Mouse (Mus musculus) liver, embryonic 13.5 days (tissue): ENCODE measurements around the gene Prim2. TPM values are rescaled to one million over a fixed set of nuclear protein-coding genes. Genes with fewer than 3 reads are reported as not detected.

Source experiments
- ATAC-seq: fragments of 200-750 bp; cut with Nextera tagmentation; 2 replicates; pipeline ENCODE4 v1.8.0; 2017; ENCODE audit warnings: low read depth, mild to moderate bottlenecking, moderate number of reproducible peaks, moderate library complexity
- DNase-seq: peaks from one replicate; pipeline ENCODE4 v3.0.0; 2022
- H3K27ac ChIP-seq: fragments of 300-500 bp; sonication (generic); 2 replicates; pipeline ENCODE4 v1.5.1; 2015; ENCODE audit warnings: moderate library complexity, mild to moderate bottlenecking, inconsistent platforms
- H3K27me3 ChIP-seq: fragments of 300-500 bp; sonication (generic); 2 replicates; pipeline ENCODE4 v1.6.1; 2015; ENCODE audit warnings: mild to moderate bottlenecking, inconsistent platforms
- H3K36me3 ChIP-seq: fragments of 300-500 bp; sonication (generic); 2 replicates; pipeline ENCODE4 v1.6.1; 2015; ENCODE audit warnings: mild to moderate bottlenecking, inconsistent platforms
- H3K4me1 ChIP-seq: fragments of 300-500 bp; sonication (generic); replicated peaks from 2 replicates; pipeline ENCODE4 v1.6.1; 2015; ENCODE audit warnings: inconsistent platforms
- H3K4me2 ChIP-seq: fragments of 300-500 bp; sonication (generic); 2 replicates; pipeline ENCODE4 v1.6.1; 2015; ENCODE audit warnings: inconsistent platforms, mild to moderate bottlenecking, moderate library complexity
- H3K4me3 ChIP-seq: fragments of 300-500 bp; sonication (generic); replicated peaks from 2 replicates; pipeline ENCODE4 v1.5.1; 2015; ENCODE audit warnings: mild to moderate bottlenecking, inconsistent platforms
- H3K9ac ChIP-seq: fragments of 300-500 bp; sonication (generic); 2 replicates; pipeline ENCODE4 v1.6.1; 2015; ENCODE audit warnings: mild to moderate bottlenecking, inconsistent platforms
- H3K9me3 ChIP-seq: fragments of 300-500 bp; sonication (generic); replicated peaks from 2 replicates; pipeline ENCODE4 v1.6.1; 2016; ENCODE audit warnings: inconsistent platforms
- WGBS: fragments of 180-500 bp; shearing (Covaris S2); methylation state at CpG from one replicate; pipeline ENCODE4 v1.1.7; 2015; ENCODE audit not compliant: insufficient replicate concordance; 5-methylcytosine and 5-hydroxymethylcytosine counted together
- polyA plus RNA-seq: library from polyadenylated mRNA; unstranded; fragments of >200 nt; fragmentation: Nextera tagmentation; extraction: Ambion mirVana; gene quantifications from 2 replicates; pipeline ENCODE4 v1.2.1, GENCODE M21; 2015

The Prim2 gene
- 43.2 and 49.5 TPM in 2 replicates for polyA plus RNA-seq

DNA sequence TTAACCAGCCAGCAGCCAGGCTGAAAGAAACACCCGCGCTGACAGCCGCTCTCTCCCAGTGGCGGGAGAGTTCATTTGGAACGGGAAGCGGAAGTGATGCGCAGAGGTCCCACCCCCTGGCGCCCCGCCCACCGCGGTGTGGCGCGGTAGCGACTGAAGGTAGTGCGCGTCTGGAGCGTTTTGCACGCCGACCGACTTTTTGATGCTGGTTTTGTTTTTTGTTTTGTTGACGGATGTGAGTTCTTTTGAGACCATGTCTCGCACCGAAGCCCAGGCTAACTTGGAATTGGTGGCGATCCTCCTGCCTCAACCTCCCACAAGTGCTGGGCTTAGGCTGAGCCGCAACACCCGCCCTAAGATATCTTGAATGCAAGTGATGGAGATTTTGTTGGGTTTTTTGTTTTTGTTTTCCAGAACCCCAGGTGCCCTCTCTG lies at the start of gene Prim2:
Gene Prim2 (minus strand): TSS at position 88 of the 434 bp plus-strand sequence.
- H3K4me2 ChIP-seq: peak within 1 kb of the TSS; percentile 93
- peaks cover 64% of the 10 kb centered on the region for H3K4me1 ChIP-seq
- peaks cover 35% of the 10 kb centered on the region for H3K36me3 ChIP-seq
- H3K4me3 ChIP-seq: peak within 1 kb of the TSS; percentile 83
- H3K9me3 ChIP-seq: no peaks in the 10 kb centered on the region
- ATAC-seq (peak; percentile 81), DNase-seq (peak; percentile 79)
- under 1% methylated on average over 26 of the region's 26 CpGs for WGBS
- peak within 1 kb of the TSS; percentile 84 for H3K9ac ChIP-seq
- H3K27me3 ChIP-seq: peaks cover 6% of the 10 kb centered on the region; the same call in 1 of the 2 replicates
- H3K27ac ChIP-seq: peak within 1 kb of the TSS; percentile 92

DNA sequence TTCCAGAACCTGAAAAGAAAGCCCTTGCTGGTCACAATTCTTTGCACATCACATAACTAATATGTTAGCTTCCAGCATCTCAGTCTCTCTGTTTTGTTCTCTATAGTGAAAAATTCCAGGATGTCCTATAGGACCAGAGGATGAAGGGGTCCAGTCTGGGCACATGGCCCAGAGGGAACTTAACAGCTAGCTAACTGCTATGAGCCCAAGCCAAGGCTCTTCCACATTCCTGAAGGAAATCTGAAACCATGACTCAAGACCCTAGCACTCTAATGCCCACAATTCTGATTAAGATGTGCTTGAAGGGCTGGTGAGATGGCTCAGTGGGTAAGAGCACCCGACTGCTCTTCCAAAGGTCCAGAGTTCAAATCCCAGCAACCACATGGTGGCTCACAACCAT lies 48.0 kb upstream of the Prim2 start:
- no peak overlapping the region for H3K4me2 ChIP-seq
- H3K4me3 ChIP-seq: no peak overlapping the region
- H3K9ac ChIP-seq: no peak overlapping the region
- 77% methylated on average over 1 of the region's 1 CpGs for WGBS
- H3K27me3 ChIP-seq: peaks cover 11% of the 10 kb centered on the region
- no peak for DNase-seq
- H3K4me1 ChIP-seq: peaks cover 16% of the 10 kb centered on the region
- H3K27ac ChIP-seq: no peak overlapping the region
- ATAC-seq: no peak
- H3K9me3 ChIP-seq: no peaks in the 10 kb centered on the region
- H3K36me3 ChIP-seq: peaks cover 7% of the 10 kb centered on the region

DNA sequence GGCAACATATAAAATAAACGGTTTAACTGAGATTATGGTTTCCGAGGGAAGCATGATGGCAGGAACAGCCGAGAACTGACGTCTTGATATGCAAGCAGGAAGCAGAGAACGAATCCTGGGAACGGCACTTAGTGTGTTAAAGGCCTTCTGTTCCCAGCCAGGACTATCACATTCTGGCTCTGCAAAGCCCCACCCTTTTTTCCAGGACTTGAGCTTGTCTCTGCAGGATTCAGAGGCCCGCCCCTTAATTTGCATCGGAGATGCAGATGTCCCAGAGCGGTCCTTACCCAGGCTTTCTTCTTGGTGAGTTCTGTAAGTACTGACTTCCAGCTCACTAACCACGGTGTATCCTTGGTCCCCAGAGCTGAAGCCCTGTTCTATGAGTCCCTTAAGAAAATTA lies 45.2 kb upstream of the Prim2 start:
- H3K9ac ChIP-seq: no peak overlapping the region
- 7% methylated on average over 10 of the region's 10 CpGs for WGBS
- no peaks in the 10 kb centered on the region for H3K36me3 ChIP-seq
- H3K4me1 ChIP-seq: peaks cover 7% of the 10 kb centered on the region
- no peak for ATAC-seq
- H3K27ac ChIP-seq: no peak overlapping the region
- H3K4me2 ChIP-seq: no peak overlapping the region
- peaks cover 14% of the 10 kb centered on the region for H3K27me3 ChIP-seq
- H3K4me3 ChIP-seq: no peak overlapping the region
- no peak for DNase-seq
- H3K9me3 ChIP-seq: no peaks in the 10 kb centered on the region

DNA sequence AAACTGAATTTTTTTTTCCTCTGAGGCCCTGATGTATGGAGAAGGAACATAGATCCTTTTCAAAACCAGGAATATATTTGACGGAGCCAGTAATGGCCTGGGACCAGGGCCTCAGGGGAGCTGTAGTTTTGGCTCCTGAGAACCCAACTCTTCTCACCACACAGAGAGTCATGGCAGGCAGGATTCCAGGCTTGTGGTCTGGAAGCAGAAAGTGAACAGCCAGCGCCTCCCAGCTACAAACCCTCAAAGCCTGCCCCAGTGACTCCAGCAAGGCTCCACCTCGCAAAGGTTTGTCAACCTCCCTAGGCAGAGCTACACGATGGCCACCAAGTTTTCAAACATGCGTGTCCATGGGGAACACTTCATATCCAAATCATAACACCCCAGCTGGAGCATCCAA lies 42.4 kb upstream of the Prim2 start:
- 71% methylated on average over 5 of the region's 5 CpGs for WGBS
- H3K4me3 ChIP-seq: no peak overlapping the region
- no peak for DNase-seq
- no peak for ATAC-seq
- H3K36me3 ChIP-seq: no peaks in the 10 kb centered on the region
- H3K4me2 ChIP-seq: no peak overlapping the region
- no peak overlapping the region for H3K27ac ChIP-seq
- peaks cover 14% of the 10 kb centered on the region for H3K27me3 ChIP-seq
- no peaks in the 10 kb centered on the region for H3K9me3 ChIP-seq
- no peak overlapping the region for H3K9ac ChIP-seq
- peaks cover 9% of the 10 kb centered on the region for H3K4me1 ChIP-seq

DNA sequence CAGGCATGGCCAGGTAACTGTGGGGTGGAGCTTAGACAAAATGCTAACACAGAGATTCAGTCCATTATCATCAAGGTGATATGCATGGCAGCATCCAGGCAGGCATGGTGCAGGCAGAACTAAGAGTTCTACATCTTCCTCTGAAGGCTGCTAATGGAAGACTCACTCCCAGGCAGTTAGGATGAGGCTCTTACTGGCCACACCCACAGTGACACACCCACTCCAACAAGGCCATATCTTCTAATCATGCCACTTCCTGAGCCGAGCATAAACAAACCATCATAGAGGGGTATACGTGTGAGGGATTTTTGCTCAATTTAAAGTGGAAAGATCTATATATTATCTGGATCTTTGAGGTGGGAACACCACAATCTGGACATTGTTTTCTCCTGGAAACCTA lies 40.0 kb upstream of the Prim2 start:
- ATAC-seq (peak; percentile 68), DNase-seq (no peak)
- no peak overlapping the region for H3K4me3 ChIP-seq
- no peak overlapping the region for H3K9ac ChIP-seq
- H3K27ac ChIP-seq: no peak overlapping the region
- H3K4me1 ChIP-seq: peaks cover 9% of the 10 kb centered on the region
- WGBS: 20% methylated on average over 2 of the region's 2 CpGs
- H3K9me3 ChIP-seq: no peaks in the 10 kb centered on the region
- peaks cover 8% of the 10 kb centered on the region for H3K27me3 ChIP-seq
- H3K36me3 ChIP-seq: no peaks in the 10 kb centered on the region
- no peak overlapping the region for H3K4me2 ChIP-seq

DNA sequence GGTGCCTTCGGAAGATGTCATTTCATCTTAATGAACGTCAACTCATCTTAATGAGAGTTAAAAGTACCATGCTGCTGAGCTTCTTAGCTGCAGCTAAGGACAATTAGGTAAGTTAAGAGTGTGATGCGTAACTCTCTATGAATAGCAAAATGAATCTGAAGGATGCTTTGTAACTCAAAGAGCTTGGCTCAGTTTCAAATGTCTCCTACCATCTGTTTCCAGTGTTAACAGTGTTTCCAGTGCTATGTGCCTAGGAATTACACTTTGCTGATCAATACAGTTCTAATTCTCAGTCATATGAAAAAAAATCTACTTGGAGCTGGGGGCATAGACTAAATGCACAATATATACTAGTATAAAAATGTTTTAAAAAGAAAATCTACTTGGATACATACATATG lies 31.6 kb upstream of the Prim2 start:
- no peaks in the 10 kb centered on the region for H3K27me3 ChIP-seq
- H3K9ac ChIP-seq: no peak overlapping the region
- no peaks in the 10 kb centered on the region for H3K36me3 ChIP-seq
- no peak overlapping the region for H3K27ac ChIP-seq
- no peak overlapping the region for H3K4me2 ChIP-seq
- no peaks in the 10 kb centered on the region for H3K9me3 ChIP-seq
- DNase-seq (no peak), ATAC-seq (no peak)
- no peak overlapping the region for H3K4me3 ChIP-seq
- H3K4me1 ChIP-seq: no peaks in the 10 kb centered on the region
- WGBS: 73% methylated on average over 3 of the region's 3 CpGs

DNA sequence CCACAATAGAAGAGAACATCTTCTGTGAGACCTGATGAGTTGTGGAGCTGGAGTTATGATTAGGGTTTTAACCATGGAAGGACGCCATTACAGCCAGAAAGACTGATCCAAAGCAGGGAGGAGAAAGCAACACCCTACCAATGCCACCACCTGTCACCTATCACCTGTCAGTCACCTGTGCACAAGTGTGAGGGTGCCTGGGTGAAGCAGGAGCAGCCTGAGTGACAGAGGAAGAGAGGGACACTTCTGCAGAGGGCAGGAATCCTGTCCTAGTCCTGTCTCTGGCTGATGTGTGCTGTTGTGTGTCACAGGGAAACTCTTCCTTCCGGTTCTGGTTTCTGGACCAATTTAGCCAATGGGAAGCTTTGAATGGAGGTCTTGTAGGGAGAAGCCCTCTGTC lies 26.4 kb upstream of the Prim2 start:
- no peaks in the 10 kb centered on the region for H3K36me3 ChIP-seq
- no peak overlapping the region for H3K9ac ChIP-seq
- H3K9me3 ChIP-seq: no peaks in the 10 kb centered on the region
- no peaks in the 10 kb centered on the region for H3K4me1 ChIP-seq
- no peak overlapping the region for H3K4me2 ChIP-seq
- no peak overlapping the region for H3K4me3 ChIP-seq
- no peak overlapping the region for H3K27ac ChIP-seq
- DNase-seq (no peak), ATAC-seq (no peak)
- WGBS: 59% methylated on average over 2 of the region's 2 CpGs
- H3K27me3 ChIP-seq: no peaks in the 10 kb centered on the region

DNA sequence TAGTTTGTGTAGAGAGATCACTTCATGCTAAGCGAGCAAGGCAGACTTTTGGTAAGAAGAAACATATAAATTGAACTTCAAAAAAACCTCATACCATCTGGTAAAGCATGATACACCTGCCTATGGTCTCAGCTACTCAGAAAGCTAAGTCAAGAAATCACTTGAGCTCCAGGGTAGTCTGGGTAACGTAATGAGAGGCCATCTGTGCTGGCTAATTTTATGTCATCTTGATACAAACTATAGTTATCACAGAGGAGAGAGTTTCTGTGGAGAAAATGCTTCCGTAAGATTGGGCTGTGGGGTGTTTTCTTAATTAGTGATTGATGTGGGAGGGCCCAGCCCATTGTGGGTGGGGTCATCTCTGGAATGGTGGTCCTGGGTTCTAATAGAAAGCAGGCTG lies 24.3 kb upstream of the Prim2 start:
- 60% methylated on average over 3 of the region's 3 CpGs for WGBS
- no peak for ATAC-seq

DNA sequence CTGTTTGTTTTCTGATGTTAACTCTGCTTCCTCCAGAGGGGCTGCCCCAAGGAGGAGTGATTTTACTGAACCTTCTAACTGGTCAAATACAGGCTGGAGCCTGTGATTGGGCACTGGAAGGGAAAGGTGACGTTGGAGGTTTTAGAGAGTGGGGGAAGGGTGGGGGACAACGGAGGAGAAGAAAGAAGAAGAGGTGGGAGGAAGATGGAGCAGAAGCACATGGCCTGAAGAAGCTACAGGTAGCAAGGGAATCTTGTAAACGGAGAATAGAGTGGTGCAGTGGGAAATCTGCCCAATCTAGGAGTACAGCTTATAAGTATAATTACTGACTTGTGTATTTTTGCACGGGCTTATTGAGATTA lies 20.5 kb upstream of the Prim2 start:
- no peak for ATAC-seq
- no peak overlapping the region for H3K4me3 ChIP-seq

More for the DNA sequence above, 24.3 kb upstream of the Prim2 start:
- no peak overlapping the region for H3K4me3 ChIP-seq
- no peaks in the 10 kb centered on the region for H3K9me3 ChIP-seq
- H3K27me3 ChIP-seq: no peaks in the 10 kb centered on the region
- H3K4me1 ChIP-seq: no peaks in the 10 kb centered on the region
- no peak for DNase-seq
- H3K4me2 ChIP-seq: no peak overlapping the region
- no peak overlapping the region for H3K9ac ChIP-seq
- H3K36me3 ChIP-seq: no peaks in the 10 kb centered on the region
- H3K27ac ChIP-seq: no peak overlapping the region

DNA sequence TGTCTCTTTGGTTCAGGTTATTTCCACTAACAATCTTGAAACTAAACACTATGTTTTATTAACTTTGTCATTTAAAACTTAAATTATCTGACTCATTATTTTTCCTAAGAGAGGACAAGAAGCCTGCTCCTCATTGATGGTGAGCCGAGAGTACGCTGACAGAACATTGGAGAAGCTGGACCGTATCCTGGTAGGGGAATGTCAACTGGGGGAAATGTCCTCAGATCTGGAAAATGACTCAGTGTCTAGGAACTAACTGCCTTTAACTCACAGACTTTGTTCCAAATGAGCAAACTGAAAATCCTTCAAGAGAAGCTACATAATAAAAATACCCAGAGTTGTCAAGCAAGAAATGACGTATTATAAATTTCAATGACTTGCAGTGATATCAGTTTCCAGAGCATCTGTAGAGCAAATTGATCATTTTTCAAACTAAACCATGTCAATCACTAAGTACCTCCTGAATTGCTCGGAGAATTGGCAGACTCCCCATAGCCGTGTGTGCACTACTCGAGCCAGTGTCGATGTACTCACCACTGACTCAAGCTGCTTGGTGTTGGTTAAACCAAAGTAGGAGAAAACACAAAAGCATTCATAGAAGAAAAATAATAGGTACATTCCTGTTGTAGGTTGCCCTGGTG lies 20.0 kb upstream of the Prim2 start:
- 71% methylated on average over 8 of the region's 8 CpGs for WGBS
- Histone ChIP-seq H3K4me2 (no peak overlapping the region), H3K36me3 (no peaks in the 10 kb centered on the region), H3K27me3 (0 out of 2 replicates have a peak, but pooled peaks cover 6% of the 10 kb centered on the region), H3K9ac (no peak overlapping the region), H3K4me1 (no peaks in the 10 kb centered on the region), H3K9me3 (no peaks in the 10 kb centered on the region), H3K27ac (no peak overlapping the region), H3K4me3 (no peak overlapping the region)
- no peak for ATAC-seq
- no peak for DNase-seq

More for the DNA sequence above, 20.5 kb upstream of the Prim2 start:
- Histone ChIP-seq H3K4me1 (no peaks in the 10 kb centered on the region), H3K9me3 (no peaks in the 10 kb centered on the region), H3K9ac (no peak overlapping the region), H3K36me3 (no peaks in the 10 kb centered on the region), H3K4me2 (no peak overlapping the region), H3K27ac (no peak overlapping the region), H3K27me3 (0 out of 2 replicates have a peak, but pooled peaks cover 6% of the 10 kb centered on the region)
- WGBS: 45% methylated on average over 4 of the region's 4 CpGs
- DNase-seq: no peak

DNA sequence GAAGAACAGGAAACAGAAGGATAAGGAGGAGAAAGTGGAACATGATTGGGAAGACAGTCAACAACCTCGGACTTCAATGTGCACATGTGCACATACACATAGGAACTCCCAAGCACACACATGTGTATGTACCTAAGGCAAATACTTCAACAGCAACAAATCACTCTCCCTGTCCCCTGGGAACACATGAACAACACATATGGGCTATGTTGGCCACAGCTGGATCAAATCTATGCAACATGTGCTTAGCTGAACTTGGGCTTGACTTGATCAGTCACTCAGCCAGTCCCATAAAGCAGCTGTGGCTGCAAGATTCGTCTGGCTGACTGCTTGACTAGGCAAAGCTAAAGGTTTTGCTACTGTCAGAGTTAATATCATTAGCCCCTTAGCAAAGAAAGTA lies 19.2 kb upstream of the Prim2 start:
- Histone ChIP-seq H3K4me3 (no peak overlapping the region), H3K9me3 (no peaks in the 10 kb centered on the region), H3K36me3 (no peaks in the 10 kb centered on the region), H3K9ac (no peak overlapping the region), H3K4me2 (no peak overlapping the region), H3K4me1 (no peaks in the 10 kb centered on the region), H3K27me3 (0 out of 2 replicates have a peak, but pooled peaks cover 6% of the 10 kb centered on the region), H3K27ac (no peak overlapping the region)
- ATAC-seq: no peak
- WGBS: 41% methylated on average over 2 of the region's 2 CpGs
- no peak for DNase-seq

DNA sequence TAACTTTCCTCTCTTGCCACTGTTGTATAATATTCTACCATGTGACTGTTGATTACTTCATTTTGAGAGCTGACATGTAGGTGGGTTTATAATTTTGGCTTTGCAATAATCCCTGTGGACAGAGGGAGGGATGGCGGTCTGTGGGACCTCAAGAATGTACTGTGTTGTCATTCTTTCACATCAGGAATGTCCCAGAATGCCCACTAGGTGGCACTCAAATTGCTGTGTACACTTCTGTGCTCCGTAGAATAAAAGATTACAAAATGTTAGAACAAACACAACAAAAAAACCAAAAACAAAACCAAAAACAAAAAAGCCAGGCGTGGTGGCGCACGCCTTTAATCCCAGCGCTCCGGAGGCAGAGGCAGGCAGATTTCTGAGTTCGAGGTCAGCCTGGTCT lies 14.9 kb upstream of the Prim2 start:
- no peaks in the 10 kb centered on the region for H3K36me3 ChIP-seq
- H3K4me2 ChIP-seq: no peak overlapping the region
- WGBS: 48% methylated on average over 8 of the region's 8 CpGs
- H3K4me1 ChIP-seq: no peaks in the 10 kb centered on the region
- H3K27ac ChIP-seq: no peak overlapping the region
- DNase-seq: no peak
- H3K9me3 ChIP-seq: no peaks in the 10 kb centered on the region
- H3K9ac ChIP-seq: no peak overlapping the region
- H3K27me3 ChIP-seq: 0 out of 2 replicates have a peak, but pooled peaks cover 6% of the 10 kb centered on the region
- no peak for ATAC-seq
- H3K4me3 ChIP-seq: no peak overlapping the region
